Mouse (Mus musculus) intestine, embryonic 15.5 days (tissue): ENCODE measurements at regions not wholly inside any gene's neighbourhood (a gene's known extent, or its start where the extent isn't known, plus 50 kb on each side); places are given as distances from the start of the nearest gene placed in this dataset.

Source experiments
- ATAC-seq: fragments of 200-750 bp; cut with Nextera tagmentation; 2 replicates; pipeline ENCODE4 v1.8.0; 2017; ENCODE audit warnings: moderate TSS enrichment, moderate library complexity
- H3K27ac ChIP-seq: fragments of 300-500 bp; sonication (generic); 2 replicates; pipeline ENCODE4 v1.5.1; 2015; ENCODE audit warnings: mild to moderate bottlenecking, inconsistent platforms
- H3K27me3 ChIP-seq: fragments of 300-500 bp; sonication (generic); replicated peaks from 2 replicates; pipeline ENCODE4 v1.6.1; 2015; ENCODE audit warnings: inconsistent platforms
- H3K36me3 ChIP-seq: fragments of 300-500 bp; sonication (generic); 2 replicates; pipeline ENCODE4 v1.6.1; 2015; ENCODE audit warnings: inconsistent platforms
- H3K4me1 ChIP-seq: fragments of 300-500 bp; sonication (generic); replicated peaks from 2 replicates; pipeline ENCODE4 v1.6.1; 2015; ENCODE audit warnings: inconsistent platforms
- H3K4me2 ChIP-seq: fragments of 300-500 bp; sonication (generic); replicated peaks from 2 replicates; pipeline ENCODE4 v1.6.1; 2015; ENCODE audit warnings: mild to moderate bottlenecking, inconsistent platforms
- H3K4me3 ChIP-seq: fragments of 300-500 bp; sonication (generic); replicated peaks from 2 replicates; pipeline ENCODE4 v1.5.1; 2015; ENCODE audit warnings: inconsistent platforms
- H3K9ac ChIP-seq: fragments of 300-500 bp; sonication (generic); 2 replicates; pipeline ENCODE4 v1.6.1; 2015; ENCODE audit warnings: inconsistent platforms
- H3K9me3 ChIP-seq: fragments of 300-500 bp; sonication (generic); 2 replicates; pipeline ENCODE4 v1.6.1; 2016; ENCODE audit warnings: inconsistent platforms
- WGBS: fragments of 180-500 bp; shearing (Covaris S2); methylation state at CpG from one replicate; pipeline ENCODE4 v1.1.7; 2015; 5-methylcytosine and 5-hydroxymethylcytosine counted together

DNA sequence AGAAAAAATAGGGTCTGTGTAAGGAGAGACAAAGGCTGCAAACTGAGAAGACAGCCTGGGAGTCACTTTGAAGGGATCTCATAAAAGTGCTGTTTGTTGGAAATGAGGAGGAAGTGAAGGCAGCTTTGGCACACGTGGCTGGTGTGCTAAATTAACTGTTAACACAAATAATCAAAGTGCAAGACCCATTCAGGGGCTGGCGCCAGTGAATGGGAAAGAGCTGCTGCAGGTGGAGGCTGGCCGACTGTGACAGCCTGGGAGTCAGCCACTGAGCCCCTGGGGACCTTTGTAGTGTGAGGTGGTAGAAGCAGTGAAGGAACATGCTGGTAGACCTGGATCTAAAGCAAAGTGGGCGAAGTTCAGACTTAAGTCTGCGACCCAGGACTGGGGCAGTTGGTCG is 57.8 kb upstream of the Gm21897 start:
- 60% methylated on average over 6 of the region's 6 CpGs for WGBS
- H3K27ac ChIP-seq = peak overlapping the region; percentile 40; the same call in 1 of the 2 replicates
- H3K4me1 ChIP-seq = 0 out of 2 replicates have a peak, but pooled peaks cover 6% of the 10 kb centered on the region
- H3K4me2 ChIP-seq = no peak overlapping the region
- no peak overlapping the region for H3K4me3 ChIP-seq
- H3K36me3 ChIP-seq = no peaks in the 10 kb centered on the region
- H3K9me3 ChIP-seq = no peaks in the 10 kb centered on the region
- no peak overlapping the region for H3K9ac ChIP-seq
- no peak for ATAC-seq
- no peaks in the 10 kb centered on the region for H3K27me3 ChIP-seq

DNA sequence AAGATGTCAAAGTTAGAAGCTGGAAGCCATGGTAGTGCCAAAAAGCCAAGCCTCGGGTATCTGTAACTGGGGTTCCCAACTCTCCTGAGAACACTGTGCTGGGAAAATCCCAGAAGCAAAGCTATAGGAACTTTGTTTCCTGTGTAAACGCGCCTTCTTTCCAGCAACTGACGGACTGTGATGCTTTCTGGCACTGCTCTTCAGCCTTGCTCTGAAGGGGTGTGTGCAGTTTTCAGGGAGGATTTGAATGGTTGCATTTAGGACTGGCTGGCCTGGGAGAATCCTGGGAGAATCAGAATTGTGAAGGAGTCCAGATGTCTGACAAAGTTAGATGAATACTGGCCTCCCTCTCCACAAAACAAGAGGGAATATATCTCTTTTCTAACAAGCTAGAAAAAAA is 57.2 kb upstream of the Gm21897 start:
- no peak for ATAC-seq
- Histone ChIP-seq H3K36me3 (no peaks in the 10 kb centered on the region), H3K4me2 (no peak overlapping the region), H3K27me3 (no peaks in the 10 kb centered on the region), H3K4me3 (no peak overlapping the region), H3K9me3 (no peaks in the 10 kb centered on the region), H3K27ac (0 out of 2 replicates have a peak overlapping the region, but pooled peaks have one; percentile 40), H3K4me1 (0 out of 2 replicates have a peak, but pooled peaks cover 6% of the 10 kb centered on the region), H3K9ac (no peak overlapping the region)
- 52% methylated on average over 4 of the region's 4 CpGs for WGBS
